Mouse (Mus musculus): Measurements from ENCODE around the gene Gm42715. TPM values are rescaled to one million over a fixed set of nuclear protein-coding genes. Genes with fewer than 3 reads are reported as not detected.
"Not testable (repeated sequence)": the region's sequence is repeated elsewhere in the genome, so short reads cannot be mapped to it uniquely, and the experiment has no call there.

Gm42715 gene
- polyA plus RNA-seq, 1 experiment from 2014 or later, result 15.2 TPM

DNA sequence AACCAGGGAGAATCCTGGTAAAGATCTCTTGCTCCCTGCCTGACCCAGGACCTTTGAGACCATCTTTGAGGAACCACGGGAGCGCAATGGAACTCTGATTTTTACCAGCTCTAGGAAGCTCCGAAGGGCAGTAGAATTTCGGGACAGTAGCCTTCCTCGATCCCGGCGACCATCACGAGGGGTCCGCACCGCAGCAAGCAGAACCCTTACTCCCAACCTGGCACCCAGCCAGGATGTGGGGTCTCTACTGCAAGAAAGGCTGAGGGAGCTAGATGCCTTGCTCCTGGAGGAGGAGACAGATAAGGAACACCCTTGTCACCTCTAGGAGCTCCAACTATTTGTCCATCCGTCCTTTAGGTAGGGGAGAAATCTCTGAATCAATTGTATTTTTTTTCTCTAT, 43.0 kb upstream of the Gm42715 start:
- WGBS, result 93% methylated on average over 11 of the region's 11 CpGs
- peaks cover 30% of the 10 kb centered on the region for H3K4me1 ChIP-seq (replicated peaks; ENCODE audit: control insufficient read depth, insufficient read depth, low read length)
- H3K36me3 ChIP-seq (ENCODE audit: control insufficient read depth, insufficient read depth, low read length), result peaks cover 25% of the 10 kb centered on the region
- no peak overlapping the region for H3K9ac ChIP-seq (ENCODE audit: low read length)
- H3K27me3 ChIP-seq (ENCODE audit: control insufficient read depth, insufficient read depth, low read depth, low read length), result no peaks in the 10 kb centered on the region
- no peak overlapping the region for H3K4me3 ChIP-seq (ENCODE audit: low read length)
- no peak for ATAC-seq (ENCODE audit: low read depth)
- H3K9me3 ChIP-seq (ENCODE audit: control insufficient read depth, low read length), result no peaks in the 10 kb centered on the region
- no peak overlapping the region for H3K4me2 ChIP-seq (ENCODE audit: low read depth, low read length)
- H3K27ac ChIP-seq (ENCODE audit: low read length), result no peak overlapping the region

DNA sequence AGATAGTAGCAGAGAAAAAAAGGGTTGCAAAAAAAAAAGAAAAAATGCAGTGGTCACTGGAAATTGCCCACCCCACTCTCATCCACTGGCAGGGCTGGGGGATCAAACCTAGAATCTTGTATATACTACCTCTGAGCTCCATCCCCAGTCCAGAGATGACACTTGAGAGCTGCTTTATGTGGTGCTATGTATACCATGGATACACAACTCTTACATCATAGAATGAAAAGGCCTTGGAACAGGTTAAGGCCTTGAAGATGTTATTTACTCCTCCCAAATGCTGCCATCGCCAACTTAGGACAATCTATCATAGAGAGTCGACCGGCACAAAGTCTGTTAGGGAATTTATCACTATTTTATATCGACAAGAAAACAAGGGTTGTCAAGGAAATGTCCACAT, 42.5 kb upstream of the Gm42715 start:
- ATAC-seq (ENCODE audit: low read depth), result no peak
- 59% methylated on average over 4 of the region's 4 CpGs for WGBS
- Histone ChIP-seq H3K36me3 (ENCODE audit: control insufficient read depth, insufficient read depth, low read length) (peaks cover 26% of the 10 kb centered on the region), H3K27me3 (ENCODE audit: control insufficient read depth, insufficient read depth, low read depth, low read length) (no peaks in the 10 kb centered on the region), H3K9me3 (ENCODE audit: control insufficient read depth, low read length) (no peaks in the 10 kb centered on the region), H3K4me2 (ENCODE audit: low read depth, low read length) (peak overlapping the region; percentile 61), H3K9ac (ENCODE audit: low read length) (peak overlapping the region; percentile 59), H3K27ac (ENCODE audit: low read length) (peak overlapping the region; percentile 99), H3K4me3 (ENCODE audit: low read length) (peak overlapping the region; percentile 98), H3K4me1 (replicated peaks; ENCODE audit: control insufficient read depth, insufficient read depth, low read length) (peaks cover 30% of the 10 kb centered on the region)

DNA sequence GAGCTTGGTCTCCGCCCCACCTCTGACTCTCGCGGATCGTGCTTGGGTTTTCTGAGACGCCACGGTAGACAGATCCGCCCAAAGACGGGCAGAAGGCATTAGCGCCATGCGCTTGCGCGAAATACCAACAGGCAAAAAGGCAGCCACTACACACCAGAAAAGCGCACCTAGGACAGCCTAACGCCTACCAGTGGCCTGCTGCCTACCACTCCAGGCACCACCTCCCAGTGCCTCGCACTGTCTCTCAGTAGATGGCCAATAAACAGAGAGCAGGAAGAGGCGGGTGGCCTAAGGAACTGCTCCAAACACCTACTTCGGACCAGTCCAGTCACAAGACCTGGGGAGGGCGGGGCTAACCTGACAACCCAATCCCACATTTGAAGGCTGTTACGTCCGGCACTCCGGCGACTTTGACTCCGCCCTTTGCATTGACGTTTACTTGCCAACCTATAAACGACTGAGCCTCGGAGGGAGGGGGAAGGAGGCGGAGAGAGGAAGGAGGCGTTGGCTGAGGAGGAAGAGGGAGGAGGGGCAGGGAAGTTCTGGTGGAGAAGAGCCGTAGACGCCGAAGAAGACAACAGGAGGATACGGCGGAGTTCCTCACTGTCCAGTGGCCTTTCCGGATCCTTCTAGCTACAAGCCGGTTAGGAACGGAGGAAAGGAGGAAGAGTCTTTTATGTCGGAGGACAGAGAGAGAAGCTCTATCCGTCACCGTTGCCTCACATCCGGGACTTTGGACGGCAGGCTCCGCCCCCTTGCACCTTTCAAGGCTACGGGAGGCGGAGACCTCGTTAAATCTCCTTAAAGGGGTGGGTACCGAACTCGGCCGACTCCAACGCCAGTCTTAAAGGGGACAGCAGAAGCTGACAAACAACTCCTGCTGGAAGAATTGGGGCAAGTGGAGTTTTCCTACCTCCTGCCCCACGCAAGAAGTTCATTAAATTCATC, 41.4 kb upstream of the Gm42715 start:
- under 1% methylated on average over 50 of the region's 50 CpGs for WGBS
- H3K36me3 ChIP-seq (ENCODE audit: control insufficient read depth, insufficient read depth, low read length), result peaks cover 34% of the 10 kb centered on the region

DNA sequence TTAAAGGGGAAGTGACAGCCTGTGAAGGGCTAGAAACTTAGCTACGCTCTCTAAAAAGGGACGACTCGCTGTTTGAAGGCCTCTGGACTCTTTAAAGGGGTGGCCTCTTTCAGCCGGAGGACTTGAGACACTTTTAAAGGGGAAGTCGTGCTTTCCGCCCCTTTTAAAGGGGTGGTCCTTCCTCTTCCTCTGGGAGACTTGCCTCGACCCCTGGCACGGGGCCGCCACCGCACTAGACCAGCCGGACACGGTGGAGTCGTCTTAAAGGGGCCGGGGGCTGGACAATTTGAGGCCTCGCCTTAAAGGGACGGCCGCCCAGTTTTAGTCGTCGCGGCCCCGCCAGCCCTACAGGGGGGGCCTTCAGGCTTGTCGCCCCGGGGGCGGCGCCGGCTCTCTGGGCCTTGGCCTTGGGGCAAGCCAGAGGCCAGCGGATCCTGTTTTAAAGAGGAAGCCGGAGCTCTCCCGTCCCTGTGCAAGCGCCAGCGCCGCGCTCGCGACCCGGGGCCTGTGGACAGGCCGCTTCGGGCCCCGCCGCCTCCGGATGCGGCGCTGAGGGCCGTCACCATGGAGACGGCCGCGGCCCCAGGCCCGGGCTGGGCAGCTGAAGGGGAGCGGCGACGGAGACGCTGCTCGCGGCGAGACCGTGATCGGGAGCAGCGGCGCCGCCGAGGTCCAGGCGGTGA, 40.6 kb upstream of the Gm42715 start, which contains the start of gene Fbrs:
Fbrs (plus strand) TSS at position 565 of the 683 bp plus-strand sequence.
- Histone ChIP-seq H3K27me3 (ENCODE audit: control insufficient read depth, insufficient read depth, low read depth, low read length) (no peaks in the 10 kb centered on the region), H3K9me3 (ENCODE audit: control insufficient read depth, low read length) (no peaks in the 10 kb centered on the region), H3K9ac (ENCODE audit: low read length) (peak within 1 kb of the TSS; percentile 95), H3K4me2 (ENCODE audit: low read depth, low read length) (peak within 1 kb of the TSS; percentile 91), H3K4me1 (replicated peaks; ENCODE audit: control insufficient read depth, insufficient read depth, low read length) (peaks cover 21% of the 10 kb centered on the region), H3K4me3 (ENCODE audit: low read length) (peak within 1 kb of the TSS; percentile 98), H3K27ac (ENCODE audit: low read length) (peak within 1 kb of the TSS; percentile 99), H3K36me3 (ENCODE audit: control insufficient read depth, insufficient read depth, low read length) (peaks cover 38% of the 10 kb centered on the region)
- peak; percentile 84 for ATAC-seq (ENCODE audit: low read depth)
- under 1% methylated on average over 56 of the region's 62 CpGs for WGBS

More for the DNA sequence above, 41.4 kb upstream of the Gm42715 start:
- Histone ChIP-seq H3K9me3 (ENCODE audit: control insufficient read depth, low read length) (no peaks in the 10 kb centered on the region), H3K4me1 (replicated peaks; ENCODE audit: control insufficient read depth, insufficient read depth, low read length) (peaks cover 21% of the 10 kb centered on the region), H3K4me3 (ENCODE audit: low read length) (peak overlapping the region; percentile 98), H3K4me2 (ENCODE audit: low read depth, low read length) (peak overlapping the region; percentile 91), H3K27me3 (ENCODE audit: control insufficient read depth, insufficient read depth, low read depth, low read length) (no peaks in the 10 kb centered on the region), H3K27ac (ENCODE audit: low read length) (peak overlapping the region; percentile 99), H3K9ac (ENCODE audit: low read length) (peak overlapping the region; percentile 95)
- ATAC-seq (ENCODE audit: low read depth), result peak; percentile 92

DNA sequence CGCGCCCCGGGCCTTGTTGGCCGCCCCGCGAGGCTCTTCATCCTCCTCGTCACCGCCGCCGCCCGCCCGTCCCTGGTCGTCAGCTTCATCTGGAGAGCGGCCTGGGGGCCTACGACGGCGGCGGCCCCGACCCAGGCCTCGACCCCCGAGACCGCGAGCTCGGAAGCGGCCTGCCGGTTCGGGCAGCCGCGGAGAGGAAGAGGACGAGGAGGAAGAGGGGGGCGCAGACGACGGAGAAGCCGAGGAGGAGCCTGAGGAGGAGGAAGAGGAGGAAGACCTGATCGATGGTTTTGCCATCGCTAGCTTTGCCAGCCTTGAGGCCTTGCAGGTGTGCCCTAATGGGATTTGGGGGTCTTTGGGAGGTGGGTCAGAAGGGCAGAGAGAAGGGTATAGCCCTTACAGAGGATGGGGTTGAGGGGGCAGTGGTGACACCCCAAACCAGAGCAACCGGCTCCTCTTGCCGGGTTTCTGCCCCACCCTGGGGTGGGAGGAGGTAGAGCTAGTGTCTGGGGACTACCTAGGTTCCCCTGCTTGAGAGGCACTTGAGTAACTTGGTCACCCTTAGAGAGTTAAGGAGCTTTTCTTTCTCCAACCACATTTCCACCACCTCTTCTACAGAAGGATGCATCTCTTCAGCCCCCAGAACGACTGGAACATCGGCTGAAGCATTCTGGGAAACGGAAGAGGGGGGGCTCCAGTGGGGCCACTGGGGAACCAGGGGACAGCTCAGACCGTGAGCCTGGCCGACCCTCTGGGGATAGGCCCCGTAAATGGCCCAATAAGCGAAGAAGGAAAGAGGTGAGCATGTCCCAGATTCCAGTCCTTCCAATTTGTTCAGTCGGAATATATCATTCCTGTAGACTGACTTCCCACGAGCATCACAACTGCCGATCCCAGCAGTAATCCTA, 39.8 kb upstream of the Gm42715 start:
- Histone ChIP-seq H3K4me1 (replicated peaks; ENCODE audit: control insufficient read depth, insufficient read depth, low read length) (peaks cover 21% of the 10 kb centered on the region), H3K27me3 (ENCODE audit: control insufficient read depth, insufficient read depth, low read depth, low read length) (no peaks in the 10 kb centered on the region), H3K36me3 (ENCODE audit: control insufficient read depth, insufficient read depth, low read length) (peaks cover 35% of the 10 kb centered on the region), H3K27ac (ENCODE audit: low read length) (peak overlapping the region; percentile 99), H3K9ac (ENCODE audit: low read length) (peak overlapping the region; percentile 95), H3K4me2 (ENCODE audit: low read depth, low read length) (peak overlapping the region; percentile 91), H3K9me3 (ENCODE audit: control insufficient read depth, low read length) (no peaks in the 10 kb centered on the region), H3K4me3 (ENCODE audit: low read length) (peak overlapping the region; percentile 98)
- WGBS, result 2% methylated on average over 44 of the region's 48 CpGs
- no peak for ATAC-seq (ENCODE audit: low read depth)

DNA sequence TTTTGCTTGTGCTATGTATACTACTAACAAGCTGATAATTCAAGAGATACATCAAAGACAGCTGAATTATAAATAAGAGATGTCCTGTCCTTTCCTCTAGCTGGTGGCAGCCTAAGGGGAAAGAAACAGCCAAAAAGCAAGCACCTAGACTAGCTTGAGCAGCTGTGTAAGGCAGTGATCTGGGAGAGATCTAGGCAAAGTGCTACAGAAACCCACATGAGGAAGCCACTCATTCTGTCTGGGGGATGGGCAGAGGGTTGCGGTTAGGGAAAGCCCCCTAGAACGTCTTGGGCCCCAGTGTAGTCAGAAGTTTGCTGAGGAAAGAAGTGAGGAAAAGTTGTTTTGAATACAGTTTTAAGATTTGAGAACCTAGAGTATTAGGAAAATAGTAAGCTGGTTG, 39.1 kb upstream of the Gm42715 start:
- Histone ChIP-seq H3K4me1 (replicated peaks; ENCODE audit: control insufficient read depth, insufficient read depth, low read length) (peaks cover 21% of the 10 kb centered on the region), H3K36me3 (ENCODE audit: control insufficient read depth, insufficient read depth, low read length) (peaks cover 36% of the 10 kb centered on the region), H3K9me3 (ENCODE audit: control insufficient read depth, low read length) (no peaks in the 10 kb centered on the region), H3K4me2 (ENCODE audit: low read depth, low read length) (peak overlapping the region; percentile 91), H3K4me3 (ENCODE audit: low read length) (peak overlapping the region; percentile 98), H3K9ac (ENCODE audit: low read length) (peak overlapping the region; percentile 95), H3K27me3 (ENCODE audit: control insufficient read depth, insufficient read depth, low read depth, low read length) (no peaks in the 10 kb centered on the region), H3K27ac (ENCODE audit: low read length) (no peak overlapping the region)
- 52% methylated on average over 2 of the region's 2 CpGs for WGBS
- ATAC-seq (ENCODE audit: low read depth), result no peak

DNA sequence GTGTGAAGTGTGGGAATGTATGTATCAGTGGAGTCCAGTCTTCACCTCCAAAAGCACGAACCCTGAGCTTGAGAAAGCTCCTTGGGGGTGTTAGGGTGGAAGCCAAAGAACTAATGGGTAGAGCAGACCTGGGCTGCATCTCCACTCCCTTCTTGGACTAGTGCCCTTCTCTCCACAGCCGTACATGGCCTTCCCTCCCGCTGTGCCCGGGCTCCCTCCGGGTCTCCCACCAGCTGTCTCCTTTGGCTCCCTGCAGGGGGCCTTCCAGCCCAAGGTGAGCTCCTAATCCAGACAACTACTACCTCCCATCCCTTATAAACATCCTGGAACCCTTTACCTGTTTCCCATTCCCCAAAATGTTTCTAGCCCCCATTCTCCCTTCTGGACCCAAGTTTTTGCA, 34.0 kb upstream of the Gm42715 start:
- ATAC-seq (ENCODE audit: low read depth), result no peak
- 83% methylated on average over 5 of the region's 5 CpGs for WGBS
- Histone ChIP-seq H3K9ac (ENCODE audit: low read length) (no peak overlapping the region), H3K27me3 (ENCODE audit: control insufficient read depth, insufficient read depth, low read depth, low read length) (no peaks in the 10 kb centered on the region), H3K27ac (ENCODE audit: low read length) (no peak overlapping the region), H3K36me3 (ENCODE audit: control insufficient read depth, insufficient read depth, low read length) (peaks cover 61% of the 10 kb centered on the region), H3K4me1 (replicated peaks; ENCODE audit: control insufficient read depth, insufficient read depth, low read length) (peaks cover 5% of the 10 kb centered on the region), H3K9me3 (ENCODE audit: control insufficient read depth, low read length) (no peaks in the 10 kb centered on the region), H3K4me2 (ENCODE audit: low read depth, low read length) (no peak overlapping the region), H3K4me3 (ENCODE audit: low read length) (no peak overlapping the region)

DNA sequence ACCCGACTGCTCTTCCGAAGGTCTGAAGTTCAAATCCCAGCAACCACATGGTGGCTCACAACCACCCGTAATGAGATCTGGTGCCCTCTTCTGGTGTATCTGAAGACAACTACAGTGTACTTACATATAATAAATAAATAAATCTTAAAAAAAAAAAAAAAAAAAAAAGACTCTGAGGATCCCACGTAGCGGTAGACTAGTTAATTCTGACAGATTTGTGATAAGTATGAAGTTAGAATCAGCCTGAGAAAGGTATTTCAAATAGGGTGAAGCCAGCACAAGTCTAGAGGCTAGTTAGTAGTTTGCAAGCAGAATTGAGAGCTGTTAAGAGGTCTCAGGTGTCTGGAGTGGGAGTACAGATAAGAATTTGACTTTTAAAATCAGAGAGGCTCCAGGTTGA, 31.0 kb upstream of the Gm42715 start:
- not testable (repeated sequence) for ATAC-seq (ENCODE audit: low read depth); H3K27me3 ChIP-seq (ENCODE audit: control insufficient read depth, insufficient read depth, low read depth, low read length); H3K4me2 ChIP-seq (ENCODE audit: low read depth, low read length); H3K9me3 ChIP-seq (ENCODE audit: control insufficient read depth, low read length); H3K4me3 ChIP-seq (ENCODE audit: low read length); H3K27ac ChIP-seq (ENCODE audit: low read length); H3K9ac ChIP-seq (ENCODE audit: low read length); H3K4me1 ChIP-seq (replicated peaks; ENCODE audit: control insufficient read depth, insufficient read depth, low read length)
- WGBS, result 70% methylated on average over 4 of the region's 5 CpGs
- H3K36me3 ChIP-seq (ENCODE audit: control insufficient read depth, insufficient read depth, low read length), result peaks cover 63% of the 10 kb centered on the region
